Mouse (Mus musculus) CH12.LX (cell line): ENCODE results near the gene Wbp1l. TPM values are rescaled to one million over a fixed set of nuclear protein-coding genes. Genes with fewer than 3 reads are reported as not detected.

Source experiments
- DNase-seq: peaks from one replicate; pipeline ENCODE4 v3.0.0-alpha.2; 2013; ENCODE audit errors: extremely low read depth
- H3K27ac ChIP-seq: 2 replicates; pipeline ENCODE4 v1.5.1; 2012; ENCODE audit warnings: low read depth, mild to moderate bottlenecking, control low read depth, moderate library complexity; ENCODE audit not compliant: insufficient read depth
- H3K27me3 ChIP-seq: replicated peaks from 2 replicates; pipeline ENCODE3; 2012; ENCODE audit warnings: inconsistent platforms
- H3K36me3 ChIP-seq, 2 experiments: replicated peaks in 1 of 2; 2 replicates each; pipeline versions ENCODE3 to v1.6.1; 2012; ENCODE audit warnings: inconsistent platforms in 1 of 2, low read length in 1 of 2, mild to moderate bottlenecking in 1 of 2, mixed read lengths in 1 of 2, moderate library complexity in 1 of 2; ENCODE audit not compliant: control insufficient read depth in 1 of 2, insufficient read depth in 1 of 2
- H3K4me1 ChIP-seq, 2 experiments: 2 replicates each; pipeline ENCODE4 v1.6.1; 2012; ENCODE audit warnings: inconsistent platforms in 1 of 2, moderate library complexity in 1 of 2; ENCODE audit not compliant: insufficient read depth in 2 of 2, control insufficient read depth in 1 of 2
- H3K4me2 ChIP-seq: 2 replicates; pipeline ENCODE4 v1.6.1; 2012; ENCODE audit warnings: low read depth, mild to moderate bottlenecking, control low read depth; ENCODE audit not compliant: poor library complexity, insufficient read depth, severe bottlenecking
- H3K4me3 ChIP-seq, 3 experiments: fragments of 150-350 bp in 1 of 3; sonication (generic) in 1 of 3; replicated peaks in 1 of 3; 2 replicates each; pipeline versions ENCODE3 to v1.5.1; 2011 to 2012; ENCODE audit warnings: low read depth in 2 of 3, low read length in 2 of 3, mild to moderate bottlenecking in 2 of 3, moderate library complexity in 2 of 3, control low read depth in 1 of 3, improper control_type of control experiment in 1 of 3, inconsistent platforms in 1 of 3, mixed read lengths in 1 of 3; ENCODE audit not compliant: poor library complexity in 1 of 3
- H3K79me2 ChIP-seq: replicated peaks from 2 replicates; pipeline ENCODE4 v1.6.1; 2012; ENCODE audit warnings: mild to moderate bottlenecking, moderate library complexity; ENCODE audit not compliant: control insufficient read depth, poor library complexity, insufficient read depth, severe bottlenecking; ENCODE audit errors: extremely low read depth
- H3K9ac ChIP-seq: 2 replicates; pipeline ENCODE4 v1.6.1; 2012; ENCODE audit warnings: low read depth, mild to moderate bottlenecking, control low read depth, moderate library complexity; ENCODE audit not compliant: insufficient read depth
- H3K9me3 ChIP-seq: replicated peaks from 2 replicates; pipeline ENCODE3; 2012; ENCODE audit warnings: low read length, inconsistent platforms, mixed read lengths
- CHD1 ChIP-seq: IDR thresholded peaks from 2 replicates; pipeline ENCODE4 v1.6.1; 2012; ENCODE audit warnings: low read depth, low read length, improper control_type of control experiment, inconsistent platforms
- CTCF ChIP-seq, 2 experiments: IDR thresholded peaks in 1 of 2; conservative IDR thresholded peaks in 1 of 2; 2 replicates each; pipeline ENCODE4 v1.5.1; 2011 to 2012; ENCODE audit warnings: low read depth in 2 of 2, low read length in 2 of 2, improper control_type of control experiment in 1 of 2, inconsistent platforms in 1 of 2, mild to moderate bottlenecking in 1 of 2, moderate library complexity in 1 of 2
- E2F4 ChIP-seq: IDR thresholded peaks from 2 replicates; pipeline ENCODE4 v1.6.1; 2011; ENCODE audit warnings: low read depth, low read length, improper control_type of control experiment; ENCODE audit not compliant: insufficient replicate concordance
- ELF1 ChIP-seq: IDR thresholded peaks from 2 replicates; pipeline ENCODE4 v1.6.1; 2014; ENCODE audit warnings: low read depth, mild to moderate bottlenecking, inconsistent platforms, low read length, improper control_type of control experiment
- EP300 ChIP-seq: IDR thresholded peaks from 2 replicates; pipeline ENCODE4 v1.6.1; 2011; ENCODE audit warnings: low read length, improper control_type of control experiment
- JUN ChIP-seq: IDR thresholded peaks from 2 replicates; pipeline ENCODE4 v1.6.1; 2011; ENCODE audit warnings: low read depth, mild to moderate bottlenecking, low read length, improper control_type of control experiment, moderate library complexity; ENCODE audit not compliant: insufficient read depth
- JUND ChIP-seq: conservative IDR thresholded peaks from 2 replicates; pipeline ENCODE4 v1.6.1; 2011; ENCODE audit warnings: low read depth, low read length, improper control_type of control experiment
- MAFK ChIP-seq: IDR thresholded peaks from 2 replicates; pipeline ENCODE4 v1.6.1; 2011; ENCODE audit warnings: low read length, improper control_type of control experiment; ENCODE audit not compliant: insufficient replicate concordance
- MAX ChIP-seq: IDR thresholded peaks from 2 replicates; pipeline ENCODE4 v1.6.1; 2011; ENCODE audit warnings: low read length, improper control_type of control experiment
- NRF1 ChIP-seq: IDR thresholded peaks from 2 replicates; pipeline ENCODE4 v1.6.1; 2014; ENCODE audit warnings: low read depth, mild to moderate bottlenecking, inconsistent platforms, low read length, improper control_type of control experiment, moderate library complexity
- PAX5 ChIP-seq: IDR thresholded peaks from 2 replicates; pipeline ENCODE4 v1.6.1; 2012; ENCODE audit warnings: low read length, inconsistent platforms, mixed read lengths
- POLR2AphosphoS2 ChIP-seq: IDR thresholded peaks from 2 replicates; pipeline ENCODE4 v1.6.1; 2011; ENCODE audit warnings: low read depth, low read length, improper control_type of control experiment
- RAD21 ChIP-seq: IDR thresholded peaks from 2 replicates; pipeline ENCODE4 v1.6.1; 2011; ENCODE audit warnings: low read depth, mild to moderate bottlenecking, low read length, improper control_type of control experiment, moderate library complexity
- SMC3 ChIP-seq: IDR thresholded peaks from 2 replicates; pipeline ENCODE4 v1.6.1; 2011; ENCODE audit warnings: low read depth, low read length, improper control_type of control experiment
- TCF12 ChIP-seq: IDR thresholded peaks from 2 replicates; pipeline ENCODE4 v1.6.1; 2014; ENCODE audit warnings: low read depth, mild to moderate bottlenecking, inconsistent platforms, low read length, improper control_type of control experiment
- UBTF ChIP-seq: IDR thresholded peaks from 2 replicates; pipeline ENCODE4 v1.6.1; 2012; ENCODE audit warnings: low read depth, mild to moderate bottlenecking, inconsistent platforms, low read length, improper control_type of control experiment, moderate library complexity
- USF2 ChIP-seq: conservative IDR thresholded peaks from 2 replicates; pipeline ENCODE4 v1.6.1; 2011; ENCODE audit warnings: low read depth, low read length, improper control_type of control experiment
- ZC3H11A ChIP-seq: IDR thresholded peaks from 2 replicates; pipeline ENCODE4 v1.6.1; 2012; ENCODE audit warnings: low read depth, mild to moderate bottlenecking, inconsistent platforms, low read length, improper control_type of control experiment
- ZMIZ1 ChIP-seq: IDR thresholded peaks from 2 replicates; pipeline ENCODE4 v1.6.1; 2012; ENCODE audit warnings: low read depth, mild to moderate bottlenecking, inconsistent platforms, low read length, improper control_type of control experiment
- dilution Hi-C: fragments of 300-500 bp; cut with MboI; formaldehyde crosslinking; loops from 2 replicates; pipeline ENCODE4 v1.14.3; 2020; ENCODE audit warnings: low sequenced_read_pairs; ENCODE audit not compliant: extremely low pct_unique_long_range_greater_than_20kb, extremely low pct_ligation_motif_present
- in situ Hi-C: fragments of 300-500 bp; cut with MboI; formaldehyde crosslinking; loops from 3 replicates; pipeline ENCODE4 v1.14.3; 2019; ENCODE audit warnings: low sequenced_read_pairs, low pct_ligation_motif_present, low pct_unique_long_range_greater_than_20kb, mixed read lengths
- polyA plus RNA-seq: library from polyadenylated mRNA; unstranded; fragments of >175 nt; gene quantifications from 2 replicates; pipeline ENCODE4 v1.2.1, GENCODE M21; 2012; ENCODE audit warnings: low read depth; ENCODE audit not compliant: insufficient read length
- total RNA-seq, 2 experiments: library from RNA; depleted of rRNA; stranded (reverse); fragments of 300-350 nt in 1 of 2; fragments of >200 nt in 1 of 2; gene quantifications; 2 replicates each; pipeline ENCODE4 v1.2.3; 2012 to 2014

Gene Wbp1l
- total and polyA plus RNA-seq, 3 experiments, result 11.6 to 23.5 (median 17.4) TPM

DNA sequence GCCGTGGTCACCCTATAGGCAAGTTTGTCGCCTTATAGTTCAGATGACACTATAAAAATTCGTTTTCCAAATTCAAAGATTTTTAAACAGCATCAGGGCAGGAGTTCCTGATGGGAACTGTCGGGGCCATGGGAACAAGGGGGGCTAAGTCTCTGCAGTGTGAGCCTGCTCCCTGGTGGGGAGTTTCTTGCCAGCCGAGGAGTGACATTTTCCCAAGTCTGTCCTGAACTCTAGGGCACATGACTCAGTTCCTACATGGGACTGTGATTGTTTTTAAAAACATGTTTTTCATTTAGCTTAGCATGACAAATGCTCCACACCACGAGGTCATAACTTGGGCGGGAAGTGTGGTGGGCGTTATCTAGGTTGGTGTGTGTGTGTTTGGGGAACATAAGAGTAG lies 49.0 kb downstream of the Wbp1l start:
- TF ChIP-seq ELF1 (no peak), RAD21 (no peak), MAFK (no peak), UBTF (no peak), USF2 (no peak), JUND (no peak), MAX (no peak), E2F4 (no peak), NRF1 (no peak), CTCF (conservative IDR thresholded peaks at IDR 0.05 in 1 of 2, IDR thresholded peaks at IDR 0.05 in 1 of 2; ENCODE audit: low read depth in 2 of 2, low read length in 2 of 2) (no peak), ZMIZ1 (no peak), POLR2AphosphoS2 (no peak)
- TF ChIP-seq, all 38 proteins: peak for 0
- dilution Hi-C loops, result no loop called here

DNA sequence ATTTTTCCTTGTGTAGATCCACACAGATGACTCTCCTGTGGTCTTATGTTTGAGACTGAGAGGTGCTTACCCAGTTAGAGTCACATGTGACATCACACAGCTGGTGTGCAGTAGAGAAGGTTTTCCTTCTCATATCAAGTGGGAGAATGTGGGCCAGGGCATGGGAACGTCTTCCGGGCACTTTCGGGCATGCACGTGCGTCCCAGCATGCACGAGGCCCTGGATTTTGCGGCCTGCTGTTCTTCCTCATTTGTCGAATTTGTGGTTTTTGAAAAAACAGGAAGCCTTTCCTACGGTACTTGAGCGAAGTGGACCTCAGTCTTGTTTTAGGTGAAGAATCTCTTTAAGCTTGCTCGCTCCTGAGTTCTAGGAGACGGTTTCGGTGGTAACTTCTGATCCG lies 49.7 kb downstream of the Wbp1l start:
- no peaks in the 10 kb centered on the region for H3K27me3 ChIP-seq
- H3K9ac ChIP-seq, result no peak overlapping the region
- in situ Hi-C loops, result no loop called here
- dilution Hi-C loops, result no loop called here
- H3K4me2 ChIP-seq, result no peak overlapping the region
- no peak overlapping the region for H3K27ac ChIP-seq
- no peak for DNase-seq
- H3K79me2 ChIP-seq, result no peaks in the 10 kb centered on the region
- peaks cover 36 to 85% of the 10 kb centered on the region in 2 experiments for H3K36me3 ChIP-seq
- no peaks in the 10 kb centered on the region for H3K9me3 ChIP-seq
- H3K4me3 ChIP-seq, result no peak overlapping the region
- peaks cover 0 to 15% of the 10 kb centered on the region in 2 experiments; a peak in 2 of 4 replicates for H3K4me1 ChIP-seq
- TF ChIP-seq PAX5, result no peak
- no peak for TF ChIP-seq JUN
- no peak for TF ChIP-seq TCF12

More for the DNA sequence above, 49.0 kb downstream of the Wbp1l start:
- Histone ChIP-seq H3K79me2 (0 out of 2 replicates have a peak, but pooled peaks cover 4% of the 10 kb centered on the region), H3K27me3 (no peaks in the 10 kb centered on the region), H3K4me2 (no peak overlapping the region), H3K9ac (no peak overlapping the region), H3K27ac (no peak overlapping the region), H3K4me1 (peaks cover 0 to 11% of the 10 kb centered on the region in 2 experiments; a peak in 1 of 4 replicates), H3K36me3 (peaks cover 29 to 84% of the 10 kb centered on the region in 2 experiments), H3K9me3 (no peaks in the 10 kb centered on the region), H3K4me3 (no peak overlapping the region)
- in situ Hi-C loops, result no loop called here
- no peak for DNase-seq

DNA sequence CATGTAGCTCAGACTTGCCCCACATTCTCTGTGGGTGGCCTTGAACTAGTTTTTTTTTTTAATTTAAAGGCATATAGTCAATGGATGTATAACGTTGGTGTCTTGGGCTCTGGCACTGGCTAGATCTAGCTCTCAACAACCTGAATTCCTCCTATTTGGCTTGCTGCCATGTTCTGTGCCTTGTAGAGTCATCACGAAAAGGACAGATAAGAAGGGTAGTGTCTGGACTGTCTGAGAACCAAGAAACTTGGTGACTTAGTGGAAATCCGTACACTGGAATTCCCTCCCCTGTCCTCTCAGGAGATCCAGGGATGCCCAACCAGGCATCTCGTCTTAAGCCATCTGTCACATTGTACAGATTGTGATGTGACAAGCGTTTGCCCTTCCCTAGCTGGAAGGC lies 54.3 kb downstream of the Wbp1l start:
- DNase-seq, result no peak
- no peaks in the 10 kb centered on the region for H3K27me3 ChIP-seq
- H3K9ac ChIP-seq, result no peak overlapping the region
- H3K36me3 ChIP-seq, result peaks cover 51 to 82% of the 10 kb centered on the region in 2 experiments
- no peak overlapping the region for H3K4me2 ChIP-seq
- peaks cover 3% of the 10 kb centered on the region for H3K9me3 ChIP-seq
- no peak overlapping the region for H3K27ac ChIP-seq
- H3K79me2 ChIP-seq, result no peaks in the 10 kb centered on the region
- in situ Hi-C loops, result no loop called here
- no peak overlapping the region for H3K4me3 ChIP-seq
- TF ChIP-seq TCF12 (no peak), ZC3H11A (no peak), MAFK (no peak), JUN (no peak), CHD1 (no peak), EP300 (no peak), SMC3 (no peak), JUND (no peak)
- H3K4me1 ChIP-seq, result peaks cover 0 to 17% of the 10 kb centered on the region in 2 experiments; a peak in 2 of 4 replicates
- dilution Hi-C loops, result no loop called here
